Mouse (Mus musculus): ENCODE data around the gene Ephx1. TPM values are rescaled to one million over a fixed set of nuclear protein-coding genes. Genes with fewer than 3 reads are reported as not detected.

Ephx1 gene
- polyA plus RNA-seq, 1 experiment from 2014 or later: 1.6 TPM

GRCm38 (mm10) chr1:180929599-180929998 lies 91.1 kb downstream of the Ephx1 start:
- no peak overlapping the region for H3K27ac ChIP-seq (ENCODE audit: low read depth, low read length)
- no peaks in the 10 kb centered on the region for H3K36me3 ChIP-seq (ENCODE audit: control insufficient read depth, insufficient read depth, low read length)
- H3K9me3 ChIP-seq (ENCODE audit: control insufficient read depth, low read length): no peaks in the 10 kb centered on the region
- 45% methylated on average over 2 of the region's 2 CpGs for WGBS
- no peak overlapping the region for H3K4me3 ChIP-seq (ENCODE audit: low read depth, low read length)
- H3K4me1 ChIP-seq (ENCODE audit: control insufficient read depth, insufficient read depth, low read length): no peaks in the 10 kb centered on the region; the same call in none of the 2 replicates
- DNase-seq (ENCODE audit: low spot score) (no peak), ATAC-seq (ENCODE audit: insufficient read depth, low FRiP score, low TSS enrichment) (no peak)
- no peak overlapping the region for H3K9ac ChIP-seq (ENCODE audit: low read length)
- H3K27me3 ChIP-seq (ENCODE audit: control insufficient read depth, insufficient read depth, low read length): peaks cover 13% of the 10 kb centered on the region
- H3K4me2 ChIP-seq (ENCODE audit: low read depth): no peak overlapping the region

- Histone ChIP-seq H3K27me3 (ENCODE audit: control insufficient read depth, insufficient read depth, low read length) (0 out of 2 replicates have a peak, but pooled peaks cover 2% of the 10 kb centered on the region), H3K4me3 (ENCODE audit: low read depth, low read length) (no peak overlapping the region), H3K9me3 (ENCODE audit: control insufficient read depth, low read length) (no peaks in the 10 kb centered on the region), H3K27ac (ENCODE audit: low read depth, low read length) (no peak overlapping the region), H3K36me3 (ENCODE audit: control insufficient read depth, insufficient read depth, low read length) (no peaks in the 10 kb centered on the region), H3K4me2 (ENCODE audit: low read depth) (no peak overlapping the region), H3K9ac (ENCODE audit: low read length) (no peak overlapping the region), H3K4me1 (ENCODE audit: control insufficient read depth, insufficient read depth, low read length) (no peaks in the 10 kb centered on the region)
- 80% methylated on average over 4 of the region's 4 CpGs for WGBS
- DNase-seq (ENCODE audit: low spot score) (no peak), ATAC-seq (ENCODE audit: insufficient read depth, low FRiP score, low TSS enrichment) (no peak)
Observed at GRCm38 (mm10) chr1:180926286-180926685, 94.4 kb downstream of the Ephx1 start.

Other genes starting within 250 kb of the Ephx1 start
- 3,301 and 3,463 TPM in 2 replicates for gene H3f3a, start 207.0 kb downstream of the Ephx1 start, polyA plus RNA-seq (2014; fragmentation: Nextera tagmentation; extraction: Ambion mirVana)
- 34.7 and 37.8 TPM in 2 replicates for gene Sde2, start 169.8 kb downstream of the Ephx1 start, polyA plus RNA-seq (2014; fragmentation: Nextera tagmentation; extraction: Ambion mirVana)
- gene Lefty2, start 127.8 kb downstream of the Ephx1 start, polyA plus RNA-seq (2014; fragmentation: Nextera tagmentation; extraction: Ambion mirVana): not detected in 2 replicates
- 94.7 and 113 TPM in 2 replicates for gene Pycr2, start 116.6 kb downstream of the Ephx1 start, polyA plus RNA-seq (2014; fragmentation: Nextera tagmentation; extraction: Ambion mirVana)
- gene Lefty1, start 85.9 kb downstream of the Ephx1 start, polyA plus RNA-seq (2014; fragmentation: Nextera tagmentation; extraction: Ambion mirVana): 0.39 and 0.41 TPM in 2 replicates
- gene Tmem63a, start 78.6 kb downstream of the Ephx1 start, polyA plus RNA-seq (2014; fragmentation: Nextera tagmentation; extraction: Ambion mirVana): 2.6 and 3.1 TPM in 2 replicates
- gene 9130409I23Rik, start 30.3 kb upstream of the Ephx1 start, polyA plus RNA-seq (2014; fragmentation: Nextera tagmentation; extraction: Ambion mirVana): not detected in 2 replicates
- 39.2 and 39.3 TPM in 2 replicates for gene Nvl, start 123.3 kb upstream of the Ephx1 start, polyA plus RNA-seq (2014; fragmentation: Nextera tagmentation; extraction: Ambion mirVana)
- gene Cnih4, start 123.8 kb upstream of the Ephx1 start, polyA plus RNA-seq (2014; fragmentation: Nextera tagmentation; extraction: Ambion mirVana): 94.2 and 106 TPM in 2 replicates
- 37.8 and 38.0 TPM in 2 replicates for gene Wdr26, start 191.1 kb upstream of the Ephx1 start, polyA plus RNA-seq (2014; fragmentation: Nextera tagmentation; extraction: Ambion mirVana)